Mouse (Mus musculus): Measurements from ENCODE around the gene Serping1.

Serping1 gene

DNA sequence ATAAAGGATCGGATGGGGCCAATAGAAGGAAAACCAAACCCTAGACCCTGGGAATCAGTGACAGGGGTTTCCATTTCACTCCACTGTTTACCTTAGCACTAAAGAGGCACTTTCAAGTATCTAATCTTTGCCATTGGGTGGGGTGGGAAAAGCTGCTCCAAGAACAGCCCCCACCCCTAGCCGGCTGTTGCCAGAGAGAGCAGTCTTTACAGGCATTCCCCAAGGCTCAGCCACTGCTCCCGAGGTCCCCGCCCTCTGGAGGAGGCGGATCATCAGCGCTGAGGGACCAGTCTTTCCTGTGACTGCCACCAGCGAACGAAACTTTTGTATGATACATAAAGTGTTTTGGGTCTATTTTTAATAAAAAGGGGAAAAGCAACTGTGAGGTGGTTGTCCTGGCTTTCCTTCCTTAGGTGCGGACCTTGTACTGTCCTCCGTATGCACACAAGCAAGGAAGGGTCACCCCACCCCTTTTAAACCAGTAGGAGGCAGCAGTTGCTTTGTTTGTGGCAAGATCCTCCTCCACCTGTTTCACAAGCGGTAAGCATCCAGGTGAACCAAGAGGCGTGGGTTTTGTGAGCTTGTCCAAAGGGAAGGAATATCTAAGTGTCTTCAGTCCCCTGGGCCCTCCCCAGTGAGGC lies 36.9 kb downstream of the Serping1 start:
- in situ Hi-C loops (cut with MboI, MseI): no loop called here

DNA sequence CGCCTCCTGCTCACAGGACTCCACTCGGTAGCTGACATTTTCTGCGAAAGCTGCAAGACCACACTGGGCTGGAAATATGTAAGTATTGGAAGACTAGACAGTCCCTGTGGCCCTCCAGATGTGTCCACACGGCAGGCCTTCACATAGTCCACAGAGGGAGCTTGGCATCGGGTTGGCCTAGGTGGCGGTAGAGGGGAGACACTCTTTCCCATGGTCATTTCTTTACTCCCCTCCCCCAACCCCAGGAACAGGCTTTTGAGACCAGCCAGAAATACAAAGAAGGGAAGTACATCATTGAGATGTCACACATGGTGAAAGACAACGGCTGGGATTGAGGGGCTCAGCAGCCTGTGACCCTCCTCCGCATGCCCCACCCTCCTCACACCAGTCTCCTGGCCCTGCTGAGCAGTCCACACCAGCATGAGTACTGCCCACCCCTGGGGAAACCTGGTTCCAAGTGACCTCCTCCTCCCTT lies 37.8 kb downstream of the Serping1 start:
- in situ Hi-C loops (cut with MboI, MseI): no loop called here

- in situ Hi-C loops (cut with MboI, MseI): no loop called here
Observed at GRCm38 (mm10) chr2:84736312-84737161, 38.7 kb downstream of the Serping1 start.

DNA sequence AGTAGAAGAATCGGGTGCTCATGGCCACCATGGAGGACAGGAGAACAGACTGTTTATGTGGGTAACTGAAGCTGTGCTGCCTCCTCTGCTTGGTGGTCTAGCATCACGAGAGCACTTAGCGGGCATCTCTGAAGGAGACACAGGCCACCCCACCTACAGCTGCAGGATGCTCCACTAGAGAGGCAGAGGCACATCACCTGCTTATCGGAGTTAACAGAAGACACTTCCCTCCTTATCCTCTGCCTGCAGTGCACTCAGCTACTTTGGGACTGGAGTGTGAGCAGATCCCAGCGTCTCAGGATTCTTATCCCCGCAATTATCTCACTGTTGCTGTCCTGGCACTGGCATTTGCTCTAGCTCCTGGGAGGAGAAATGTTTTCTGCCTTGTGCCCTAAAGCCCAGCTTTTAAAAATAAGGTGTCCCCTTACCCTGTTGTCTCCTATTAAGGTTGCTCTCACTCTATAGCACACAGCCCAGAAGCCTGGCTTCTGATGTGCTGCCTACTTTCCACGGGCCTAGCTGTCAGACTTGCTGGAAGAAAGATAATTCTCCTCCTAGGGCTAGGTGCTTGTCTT lies 39.8 kb downstream of the Serping1 start:
- in situ Hi-C loops (cut with MboI, MseI): no loop called here

- in situ Hi-C loops (cut with MboI, MseI): no loop called here
Observed at GRCm38 (mm10) chr2:84734919-84735318, 40.3 kb downstream of the Serping1 start.

DNA sequence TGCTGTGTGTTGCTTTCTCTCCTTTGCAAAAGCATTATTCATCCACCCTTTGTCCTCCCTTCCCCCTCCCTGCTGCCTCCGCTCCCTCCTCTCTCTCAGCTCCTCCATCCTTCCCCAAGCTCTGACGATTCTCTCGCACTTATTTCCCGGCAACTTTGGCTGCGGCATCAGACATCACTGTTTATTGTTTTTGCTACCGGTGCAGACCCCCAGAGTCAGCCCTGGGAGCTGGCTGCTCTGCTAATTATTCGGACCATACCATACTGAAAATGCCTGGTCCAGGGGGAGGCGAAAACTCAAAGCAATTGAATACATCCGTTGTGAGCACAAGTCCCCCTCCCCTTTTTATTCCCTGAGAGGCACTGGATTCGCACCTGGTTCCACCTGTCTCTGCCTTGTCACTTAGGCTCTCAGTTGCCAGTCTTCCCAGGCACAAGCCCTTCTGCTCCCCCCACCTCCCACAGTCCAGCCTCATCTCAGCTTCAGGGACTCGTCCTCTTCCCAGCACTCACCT lies 40.8 kb downstream of the Serping1 start:
- in situ Hi-C loops (cut with MboI, MseI): no loop called here

DNA sequence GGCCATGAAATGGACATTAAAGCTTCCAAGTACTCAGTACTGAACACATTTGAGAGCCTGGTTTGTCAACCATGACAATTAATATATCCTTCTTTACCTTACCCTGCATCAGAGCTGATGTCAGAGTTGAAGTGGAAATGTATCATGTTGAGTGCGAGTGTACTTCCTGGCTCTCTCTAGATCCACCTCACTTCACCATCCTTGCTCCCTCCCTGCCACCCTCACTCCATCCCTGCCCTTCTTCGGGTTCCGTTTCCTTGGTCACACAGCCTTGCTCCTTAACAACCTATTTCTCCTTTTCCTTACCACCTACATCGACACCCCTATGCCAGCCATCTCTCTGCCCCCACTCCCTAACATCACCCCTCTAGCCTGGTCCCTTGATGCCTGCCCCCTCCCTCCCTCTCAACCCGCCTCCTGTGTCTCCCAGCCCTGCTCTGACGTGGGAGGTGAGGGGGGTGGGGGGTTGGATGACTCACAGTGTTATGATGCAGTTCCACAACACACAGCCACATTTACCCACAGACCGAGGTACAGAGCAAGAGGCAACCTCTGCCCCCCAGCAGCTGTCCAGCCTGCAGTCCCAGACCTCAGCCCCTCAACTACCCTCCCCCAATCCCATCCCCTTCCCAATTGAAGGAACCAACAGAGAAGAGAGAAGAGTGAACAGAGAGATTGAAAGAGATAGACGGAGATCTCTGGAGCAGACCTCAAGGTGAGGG lies 41.5 kb downstream of the Serping1 start, which contains the start of gene Ypel4:
Gene Ypel4, plus strand, starts transcription at position 480 of the 722 bp plus-strand sequence.
- in situ Hi-C loops (cut with MboI, MseI): no loop called here

- in situ Hi-C loops (cut with MboI, MseI): no loop called here
Observed at GRCm38 (mm10) chr2:84732394-84732793, 42.9 kb downstream of the Serping1 start.

DNA sequence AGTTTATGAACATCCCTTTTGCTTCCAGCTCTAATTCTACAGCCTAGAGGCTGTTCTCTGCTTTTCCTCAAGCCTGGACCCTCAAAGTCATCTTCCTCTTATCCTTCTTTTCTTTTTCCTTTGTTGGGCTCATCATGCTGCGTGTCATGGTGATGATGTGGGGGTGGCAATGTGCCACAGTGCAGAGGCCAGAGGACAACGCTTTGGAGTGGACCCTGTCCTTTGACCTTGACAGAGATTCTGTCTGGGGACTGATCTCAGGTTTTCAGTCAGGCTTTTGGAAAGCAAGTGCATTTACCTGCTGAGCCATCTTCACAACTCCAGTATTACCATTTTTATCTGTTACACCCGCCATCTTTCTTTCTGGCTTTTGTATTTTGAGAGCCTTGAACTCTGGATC lies 44.0 kb downstream of the Serping1 start:
- in situ Hi-C loops (cut with MboI, MseI): no loop called here

- in situ Hi-C loops (cut with MboI, MseI): loop anchor here (5.0 kb wide), 1 partner anchor 314 kb away; no protein-coding TSS in a partner anchor
Observed at GRCm38 (mm10) chr2:84728191-84728590, 47.1 kb downstream of the Serping1 start.

DNA sequence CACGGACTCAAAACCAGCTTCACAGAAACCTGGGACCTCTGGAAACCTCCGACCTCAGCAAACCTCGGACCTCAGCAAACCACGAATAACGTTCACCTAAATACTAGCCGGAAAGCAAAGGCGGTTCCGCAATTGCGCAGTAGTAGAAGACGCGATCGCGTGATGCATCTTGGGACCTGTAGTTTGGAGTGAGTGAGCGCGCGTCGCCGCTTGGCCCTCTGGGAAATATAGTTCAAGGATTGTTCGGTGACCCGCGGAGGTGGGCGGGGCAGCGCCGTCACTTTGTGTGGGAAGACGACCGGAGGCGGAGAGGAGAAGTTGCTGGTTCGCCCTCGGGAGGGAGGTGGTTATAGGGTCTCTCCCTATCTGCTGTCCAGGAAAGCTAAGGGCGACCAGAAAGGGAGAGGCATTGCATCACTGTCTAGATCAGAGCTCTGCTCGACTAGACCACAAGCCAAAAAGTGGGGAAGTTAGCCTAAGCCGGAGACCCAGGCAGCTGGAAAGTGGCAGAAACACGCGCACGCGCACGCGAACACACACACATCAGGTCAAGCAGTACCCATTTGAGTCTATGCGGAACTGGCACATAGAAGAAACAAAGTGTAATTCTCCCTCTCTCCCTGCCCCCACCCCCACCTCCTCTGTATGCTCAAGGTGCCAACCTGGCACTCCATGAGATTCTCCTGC lies 47.9 kb downstream of the Serping1 start, which contains the start of gene Clp1:
Gene Clp1, minus strand, starts transcription at position 179 of the 687 bp plus-strand sequence.
- in situ Hi-C loops (cut with MboI, MseI): loop anchor here (5.0 kb wide), 1 partner anchor 315 kb away; no protein-coding TSS in a partner anchor

GRCm38 (mm10) chr2:84726716-84727115 lies 48.5 kb downstream of the Serping1 start:
- in situ Hi-C loops (cut with MboI, MseI): loop anchor here (5.0 kb wide), 1 partner anchor 316 kb away; no protein-coding TSS in a partner anchor

GRCm38 (mm10) chr2:84725770-84726169 lies 49.5 kb downstream of the Serping1 start:
- in situ Hi-C loops (cut with MboI, MseI): loop anchor here (5.0 kb wide), 1 partner anchor 317 kb away; no protein-coding TSS in a partner anchor

GRCm38 (mm10) chr2:84723856-84724255 lies 51.4 kb downstream of the Serping1 start:
- in situ Hi-C loops (cut with MboI, MseI): no loop called here

DNA sequence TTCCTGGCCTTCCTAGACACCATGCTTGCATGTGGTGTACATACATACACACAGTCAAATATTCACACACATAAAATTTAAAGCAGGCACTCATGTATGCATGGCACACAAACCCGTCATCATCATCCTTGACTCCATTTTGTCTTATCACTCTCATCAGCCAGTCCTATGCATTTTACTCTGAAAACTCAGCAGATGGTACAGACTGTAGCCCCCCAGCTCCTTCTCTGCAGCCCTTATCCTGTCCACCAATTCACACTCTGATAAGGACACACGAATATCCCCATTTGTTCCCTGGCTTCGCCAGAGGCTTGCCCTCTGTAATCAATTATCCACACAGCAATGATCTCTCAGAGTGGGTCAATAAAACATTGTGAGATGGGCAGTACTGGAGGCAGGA lies 54.1 kb downstream of the Serping1 start:
- in situ Hi-C loops (cut with MboI, MseI): no loop called here

DNA sequence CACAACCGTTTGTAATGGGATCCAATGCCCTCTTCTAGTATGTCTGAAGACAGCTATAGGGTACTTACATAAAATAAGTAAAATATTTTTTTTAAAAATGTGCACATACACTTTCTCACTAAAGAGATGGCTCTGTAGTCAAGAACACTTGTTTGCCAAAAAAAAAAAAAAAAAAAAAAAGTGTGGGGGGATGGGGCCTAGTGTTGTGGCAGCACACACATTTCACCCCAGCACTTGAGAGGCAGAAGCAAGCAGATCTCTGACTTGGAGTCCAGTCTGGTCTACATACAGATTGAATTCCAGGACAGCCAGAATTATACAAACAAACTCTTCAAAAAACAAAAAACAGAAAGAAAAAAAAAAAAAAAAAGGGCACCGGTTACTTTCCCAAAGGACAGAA lies 54.5 kb downstream of the Serping1 start:
- in situ Hi-C loops (cut with MboI, MseI): no loop called here

DNA sequence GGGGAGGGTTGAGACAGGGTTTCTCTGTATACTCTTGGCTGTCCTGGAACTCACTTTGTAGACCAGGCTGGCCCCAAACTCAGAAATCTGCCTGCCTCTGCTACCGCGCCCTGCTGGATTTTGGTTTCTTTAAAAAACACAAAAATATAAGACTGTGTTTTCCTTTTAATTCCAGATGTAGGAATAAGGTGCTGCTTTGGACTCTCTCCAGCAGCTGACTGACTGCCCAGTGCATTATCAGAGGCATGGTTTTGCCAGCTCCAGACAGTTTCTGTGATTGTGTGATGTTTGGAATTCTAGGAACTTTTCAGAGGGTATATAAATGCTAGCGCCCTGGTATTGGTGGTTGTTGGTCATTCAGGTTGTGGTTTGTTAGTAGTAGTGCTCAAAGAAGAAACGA lies 57.9 kb downstream of the Serping1 start:
- in situ Hi-C loops (cut with MboI, MseI): no loop called here

DNA sequence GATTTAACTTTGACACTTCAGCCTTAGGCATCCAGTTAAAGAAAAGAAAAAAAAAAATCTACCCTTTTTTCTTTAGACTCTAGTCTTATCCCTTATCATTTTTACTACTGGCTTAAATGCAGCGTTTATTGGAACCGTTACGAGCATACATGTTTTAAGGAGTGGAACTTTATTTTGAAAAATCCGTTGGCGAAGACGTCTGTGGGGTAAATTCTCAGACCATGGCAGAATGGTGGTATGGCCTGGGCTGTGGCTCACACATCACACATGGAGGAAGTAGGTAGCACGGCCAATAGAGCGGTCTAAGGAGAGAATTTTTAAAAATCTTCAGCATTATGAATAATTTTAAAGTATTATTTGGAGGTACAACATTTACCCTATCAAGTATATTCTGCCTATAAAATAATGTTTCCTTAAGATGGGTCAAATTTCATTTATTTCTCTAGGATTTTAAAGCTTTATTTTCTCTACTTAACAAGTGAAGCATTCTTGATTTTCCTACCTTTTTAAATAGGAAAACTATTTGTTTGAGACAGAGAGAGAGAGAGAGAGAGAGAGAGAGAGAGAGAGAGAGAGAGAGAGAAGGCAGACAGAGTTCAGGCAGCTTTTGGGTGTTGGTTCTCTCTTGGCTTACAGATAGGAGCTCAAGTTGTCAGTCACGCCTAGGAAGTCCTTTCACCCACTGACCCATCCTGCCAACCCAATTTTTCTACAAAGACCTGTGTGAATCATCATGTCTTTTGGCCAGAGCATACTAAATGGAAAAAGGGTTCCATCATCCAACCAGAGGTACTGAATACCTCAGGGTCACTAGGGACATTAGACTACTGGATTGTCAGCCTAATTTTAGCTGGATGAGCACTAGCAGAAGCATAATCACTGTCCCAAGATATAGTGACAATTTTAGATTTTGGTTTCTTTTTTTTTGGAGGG lies 58.6 kb downstream of the Serping1 start:
- in situ Hi-C loops (cut with MboI, MseI): no loop called here

- in situ Hi-C loops (cut with MboI, MseI): no loop called here
Observed at GRCm38 (mm10) chr2:84715562-84716361, 59.5 kb downstream of the Serping1 start.

Data from regulatory T cell (primary cell).